Mouse (Mus musculus): ENCODE results near the gene Uggt1.

DNA sequence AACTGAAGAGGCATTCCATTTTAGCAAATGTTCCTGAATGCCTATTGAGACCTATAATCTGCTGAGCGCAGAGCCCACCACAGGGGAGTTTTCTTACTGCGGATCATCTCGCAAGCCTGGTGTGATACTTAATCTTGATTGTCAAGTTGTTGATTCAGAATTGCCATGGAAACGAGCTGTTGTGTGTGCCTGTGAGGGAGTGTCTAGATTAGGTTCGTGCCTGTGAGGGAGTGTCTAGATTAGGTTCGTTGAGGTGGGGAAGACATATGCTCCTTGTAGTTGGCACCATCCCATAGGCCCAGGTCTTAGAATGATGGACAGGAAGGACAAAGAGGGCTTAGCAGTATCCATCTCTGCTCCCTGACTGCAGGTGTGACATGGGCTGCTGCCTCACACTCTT lies 153.3 kb downstream of the Uggt1 start:
- no peak for TF ChIP-seq CTCF (IDR thresholded peaks at IDR 0.05; ENCODE audit: extremely low read depth, insufficient read length, insufficient replicate concordance, low read depth, low read length)
- no peak for TF ChIP-seq POLR2A (IDR thresholded peaks at IDR 0.05; ENCODE audit: low read depth, low read length)

Data from small intestine, adult 2 months (tissue).